In the genomic region with DNA sequence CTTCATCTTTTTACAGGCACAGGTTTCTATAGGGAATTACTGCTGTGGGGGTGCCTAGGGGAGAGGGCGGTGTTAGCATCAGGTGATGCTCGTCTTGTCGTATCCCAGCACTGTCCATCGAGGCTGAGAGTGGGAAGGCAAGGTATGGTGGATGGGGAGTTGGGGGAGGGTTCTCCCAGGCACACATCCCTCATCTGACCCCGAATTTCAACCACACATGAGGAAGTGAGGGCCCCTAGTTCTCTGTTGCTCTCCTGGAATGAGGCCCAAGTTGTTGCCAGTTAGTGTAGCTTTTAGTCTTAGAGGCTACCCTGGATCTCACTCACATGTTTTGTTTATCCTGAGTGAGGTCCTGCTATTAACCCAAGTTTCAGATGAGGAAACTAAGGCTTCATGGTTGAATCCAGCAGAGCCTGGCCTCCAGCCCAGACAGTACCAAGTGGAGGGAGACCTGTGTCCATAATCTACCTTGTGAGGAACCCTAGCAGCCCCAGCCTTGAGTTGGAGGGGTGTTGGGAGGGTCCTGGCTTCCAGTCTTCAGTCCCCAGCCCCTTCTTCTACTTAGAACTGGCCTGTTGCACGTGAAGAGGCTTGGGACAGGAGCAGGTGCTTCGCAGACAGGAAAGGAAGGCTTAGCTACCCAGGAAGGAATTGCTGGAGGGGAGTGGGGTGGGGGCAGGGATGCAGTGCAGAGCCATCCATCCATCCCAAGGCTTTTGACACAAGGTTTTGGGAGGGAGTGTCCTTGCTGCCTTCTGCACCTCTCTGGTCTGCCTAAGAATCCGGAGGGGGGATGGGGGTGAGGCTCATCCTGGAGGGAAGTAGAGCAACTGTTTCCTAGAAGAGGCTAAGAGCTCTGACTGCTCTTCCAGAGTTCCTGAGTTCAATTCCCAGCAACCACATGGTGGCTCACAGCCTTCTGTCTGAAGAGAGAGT, we compare ENCODE assay signal across 8 mouse cellular contexts. TPM values are rescaled to one million over a fixed set of nuclear protein-coding genes. Genes with fewer than 3 reads are reported as not detected.
DNase-seq lines count a peak whose midpoint lies in the region; ATAC-seq and TF ChIP-seq lines count a peak whose summit lies in the region.

No protein-coding gene starts in this region.

- no peak for TF ChIP-seq POLR2A in cerebellum, adult 2 months (IDR thresholded peaks at IDR 0.05; ENCODE audit: borderline replicate concordance, insufficient read depth, low read length)
- TF ChIP-seq POLR2A in liver, adult 2 months (IDR thresholded peaks at IDR 0.05; ENCODE audit: extremely low read depth, insufficient read depth, low read length) = no peak

- no peaks in the 10 kb centered on the region for H3K27me3 ChIP-seq in cerebellum, adult 2 months (ENCODE audit: control insufficient read depth, insufficient read depth, low read length)
- H3K27me3 ChIP-seq in liver, adult 2 months (ENCODE audit: control insufficient read depth, insufficient read depth, low read length) = no peaks in the 10 kb centered on the region
- H3K27me3 ChIP-seq in heart, embryonic 16.5 days (ENCODE audit: control insufficient read depth, insufficient read depth, low read length) = no peaks in the 10 kb centered on the region

- H3K9ac ChIP-seq in liver, adult 2 months (ENCODE audit: low read depth, low read length) = no peak overlapping the region
- H3K9ac ChIP-seq in heart, embryonic 16.5 days (ENCODE audit: low read length) = peak overlapping the region; percentile 53

- peaks cover 69% of the 10 kb centered on the region for H3K4me1 ChIP-seq in cerebellum, adult 2 months (ENCODE audit: control insufficient read depth, insufficient read depth, low read length)
- H3K4me1 ChIP-seq in liver, adult 2 months (ENCODE audit: control insufficient read depth, insufficient read depth, low read length) = peaks cover 46% of the 10 kb centered on the region
- H3K4me1 ChIP-seq in heart, embryonic 16.5 days (ENCODE audit: control insufficient read depth, insufficient read depth, low read length) = peaks cover 78% of the 10 kb centered on the region

- 14% methylated on average over 8 of the region's 8 CpGs for WGBS in cerebellum, adult 2 months
- 57% methylated on average over 8 of the region's 8 CpGs for WGBS in liver, adult 2 months
- WGBS in heart, embryonic 16.5 days = 43% methylated on average over 8 of the region's 8 CpGs

- no peaks in the 10 kb centered on the region for H3K9me3 ChIP-seq in heart, embryonic 16.5 days (replicated peaks; ENCODE audit: control insufficient read depth, low read length)

- peak overlapping the region; percentile 67 for H3K27ac ChIP-seq in cerebellum, adult 2 months (ENCODE audit: insufficient read depth, low read length)
- H3K27ac ChIP-seq in liver, adult 2 months (replicated peaks; ENCODE audit: insufficient read depth, low read depth, low read length) = peak overlapping the region; percentile 24; the same call in 1 of the 2 replicates
- H3K27ac ChIP-seq in heart, embryonic 16.5 days (ENCODE audit: low read length) = peak overlapping the region; percentile 92

- peaks cover 74% of the 10 kb centered on the region for H3K79me2 ChIP-seq in liver, adult 2 months (ENCODE audit: control insufficient read depth, insufficient read depth, low read length)

- no peak for ATAC-seq in heart, embryonic 16.5 days (replicated peaks; ENCODE audit: extremely low read depth, insufficient read depth, low FRiP score)
- ATAC-seq in megakaryocyte progenitor cell, adult 5-6 weeks (replicated peaks; ENCODE audit: poor library complexity) = peak; percentile 13; the same call in 1 of the 2 replicates
- ATAC-seq in monocyte, adult 5-6 weeks (replicated peaks; ENCODE audit: insufficient number of reproducible peaks, low FRiP score, low TSS enrichment, poor library complexity, severe bottlenecking) = no peak

- H3K4me2 ChIP-seq in heart, embryonic 16.5 days (ENCODE audit: low read depth, low read length) = peak overlapping the region; percentile 39

- TF ChIP-seq CTCF in cerebellum, adult 2 months (IDR thresholded peaks at IDR 0.05; ENCODE audit: borderline replicate concordance, insufficient read depth, low read depth, low read length) = no peak
- TF ChIP-seq CTCF in liver, adult 2 months (IDR thresholded peaks at IDR 0.05; ENCODE audit: low read depth, low read length) = no peak

- peak in 1 of 2 experiments; percentile 47 for DNase-seq in cerebellum, adult 2 months
- no peak for DNase-seq in cerebellum, adult 8-10 months
- DNase-seq in liver, adult 2 months (ENCODE audit: extremely low read depth, low read depth, low spot score) = no peak
- no peak for DNase-seq in liver
- no peak for DNase-seq in MN1 (ENCODE audit: low spot score)

- peaks cover 5% of the 10 kb centered on the region for H3K36me3 ChIP-seq in liver, adult 2 months (ENCODE audit: control insufficient read depth, insufficient read depth, low read length)
- H3K36me3 ChIP-seq in heart, embryonic 16.5 days (ENCODE audit: control insufficient read depth, insufficient read depth) = peaks cover 10% of the 10 kb centered on the region

- H3K4me3 ChIP-seq in cerebellum, adult 2 months (replicated peaks; ENCODE audit: insufficient read depth, low read depth, low read length) = peak overlapping the region; percentile 33
- H3K4me3 ChIP-seq in liver, adult 2 months (ENCODE audit: insufficient read depth, low read depth, low read length) = no peak overlapping the region
- peak overlapping the region; percentile 17 for H3K4me3 ChIP-seq in heart, embryonic 16.5 days (ENCODE audit: low read length)

RNA-seq across cellular contexts. Expression of a gene that starts 8.9 kb away (rescaled TPM):
- 96.2 and 101 TPM in 2 replicates for polyA plus RNA-seq in cerebellum, adult 2 months (2012; rRNA removed)
- 18.4 and 25.7 TPM in 2 replicates for total RNA-seq in liver, adult 2 months (2014; rRNA removed)
- 23.1 and 29.3 TPM in 2 replicates for polyA plus RNA-seq in liver, adult 2 months (2012; rRNA removed)
- polyA plus RNA-seq in heart, embryonic 16.5 days (2015; fragmentation: Nextera tagmentation; extraction: Ambion mirVana) = 38.2 and 41.8 TPM in 2 replicates
- total RNA-seq in megakaryocyte progenitor cell, adult 5-6 weeks (2015) = 40.3 and 42.1 TPM in 2 replicates
- total RNA-seq in megakaryocyte progenitor cell, adult 5-6 weeks (2017) = 16.1 and 20.9 TPM in 2 replicates
- 36.2 to 38.6 TPM (median 37.6 TPM) in 3 replicates for total RNA-seq in monocyte, adult 5-6 weeks (2017)

RNA-seq across cellular contexts. Expression of a gene that starts 13.1 kb away (rescaled TPM):
- polyA plus RNA-seq in cerebellum, adult 2 months (2012; rRNA removed) = 0.33 and 0.54 TPM in 2 replicates
- 0.09 and 0.20 TPM in 2 replicates for total RNA-seq in liver, adult 2 months (2014; rRNA removed)
- polyA plus RNA-seq in liver, adult 2 months (2012; rRNA removed) = 0.06 TPM in 1 of 2 replicates, not detected in the other
- polyA plus RNA-seq in heart, embryonic 16.5 days (2015; fragmentation: Nextera tagmentation; extraction: Ambion mirVana) = 0.27 and 0.84 TPM in 2 replicates
- not detected in 2 replicates for total RNA-seq in megakaryocyte progenitor cell, adult 5-6 weeks (2015)
- total RNA-seq in megakaryocyte progenitor cell, adult 5-6 weeks (2017) = 0.03 TPM in 1 of 2 replicates, not detected in the other
- total RNA-seq in monocyte, adult 5-6 weeks (2017) = 1.1 to 13.0 TPM (median 4.4 TPM) in 3 replicates

RNA-seq across cellular contexts. Expression of a gene that starts 43.2 kb away (rescaled TPM):
- polyA plus RNA-seq in cerebellum, adult 2 months (2012; rRNA removed) = 45.2 and 45.4 TPM in 2 replicates
- 21.6 and 26.3 TPM in 2 replicates for total RNA-seq in liver, adult 2 months (2014; rRNA removed)
- 17.4 and 18.2 TPM in 2 replicates for polyA plus RNA-seq in liver, adult 2 months (2012; rRNA removed)
- 89.3 and 93.4 TPM in 2 replicates for polyA plus RNA-seq in heart, embryonic 16.5 days (2015; fragmentation: Nextera tagmentation; extraction: Ambion mirVana)
- total RNA-seq in megakaryocyte progenitor cell, adult 5-6 weeks (2015) = 46.6 and 48.6 TPM in 2 replicates
- 42.8 and 45.6 TPM in 2 replicates for total RNA-seq in megakaryocyte progenitor cell, adult 5-6 weeks (2017)
- 8.5 to 14.3 TPM (median 13.9 TPM) in 3 replicates for total RNA-seq in monocyte, adult 5-6 weeks (2017)

RNA-seq across cellular contexts. Expression of a gene that starts 53.8 kb away (rescaled TPM):
- polyA plus RNA-seq in cerebellum, adult 2 months (2012; rRNA removed) = 10.7 and 11.8 TPM in 2 replicates
- total RNA-seq in liver, adult 2 months (2014; rRNA removed) = 5.2 and 6.1 TPM in 2 replicates
- polyA plus RNA-seq in liver, adult 2 months (2012; rRNA removed) = 9.1 and 17.9 TPM in 2 replicates
- polyA plus RNA-seq in heart, embryonic 16.5 days (2015; fragmentation: Nextera tagmentation; extraction: Ambion mirVana) = 28.3 and 30.6 TPM in 2 replicates
- 36.5 and 46.6 TPM in 2 replicates for total RNA-seq in megakaryocyte progenitor cell, adult 5-6 weeks (2015)
- total RNA-seq in megakaryocyte progenitor cell, adult 5-6 weeks (2017) = 22.7 and 30.9 TPM in 2 replicates
- total RNA-seq in monocyte, adult 5-6 weeks (2017) = 1.3 to 5.1 TPM (median 1.6 TPM) in 3 replicates

RNA-seq across cellular contexts. Expression of a gene that starts 53.9 kb away (rescaled TPM):
- polyA plus RNA-seq in cerebellum, adult 2 months (2012; rRNA removed) = 0.13 TPM in 2 replicates
- total RNA-seq in liver, adult 2 months (2014; rRNA removed) = not detected in 2 replicates
- 0.09 TPM in 1 of 2 replicates, not detected in the other for polyA plus RNA-seq in liver, adult 2 months (2012; rRNA removed)
- 0.16 and 0.37 TPM in 2 replicates for polyA plus RNA-seq in heart, embryonic 16.5 days (2015; fragmentation: Nextera tagmentation; extraction: Ambion mirVana)
- total RNA-seq in megakaryocyte progenitor cell, adult 5-6 weeks (2015) = 0.07 TPM in 1 of 2 replicates, not detected in the other
- total RNA-seq in megakaryocyte progenitor cell, adult 5-6 weeks (2017) = not detected in 2 replicates
- 0.39 TPM in 1 of 3 replicates, not detected in the others for total RNA-seq in monocyte, adult 5-6 weeks (2017)

Comparison
In these comparisons a context has a peak if more than half of its experiments do, and no peak if none do; other contexts are left out.
1. H3K27ac ChIP-seq: peak in every context shown above with its lines; median percentile 92 in heart, embryonic 16.5 days; 67 in cerebellum, adult 2 months; 24 in liver, adult 2 months.